Mouse (Mus musculus): ENCODE results near the gene Farsb. TPM values are rescaled to one million over a fixed set of nuclear protein-coding genes. Genes with fewer than 3 reads are reported as not detected.

The Farsb gene
- polyA plus RNA-seq, 1 experiment from 2014 or later = 139 TPM

DNA sequence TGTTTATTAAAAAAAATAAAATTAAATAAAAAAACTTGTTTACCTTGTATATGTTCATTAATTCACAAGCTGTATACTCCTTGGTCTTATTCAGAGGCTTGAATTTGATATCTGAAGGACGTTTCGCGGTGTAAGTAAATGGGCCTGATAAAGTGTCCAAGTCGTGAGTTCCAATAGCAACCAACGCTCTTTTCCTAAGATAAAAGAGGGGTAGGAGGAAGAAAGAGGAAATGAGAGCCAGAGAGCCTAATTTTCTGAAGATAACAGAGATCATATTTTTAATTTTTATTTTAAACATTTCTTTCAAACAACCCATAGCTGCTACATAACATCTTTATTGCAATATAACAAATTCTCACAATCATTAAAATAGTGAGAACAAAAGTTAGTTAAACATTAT is 16.3 kb downstream of the Farsb start:
- ATAC-seq (ENCODE audit: low read depth) = no peak
- Histone ChIP-seq H3K4me2 (no peak overlapping the region), H3K9me3 (replicated peaks) (no peaks in the 10 kb centered on the region), H3K27me3 (no peaks in the 10 kb centered on the region), H3K27ac (no peak overlapping the region), H3K36me3 (peaks cover 77% of the 10 kb centered on the region), H3K9ac (no peak overlapping the region), H3K4me3 (replicated peaks) (no peak overlapping the region), H3K4me1 (replicated peaks) (no peaks in the 10 kb centered on the region)
- 76% methylated on average over 5 of the region's 5 CpGs for WGBS (ENCODE audit: insufficient replicate concordance)
- DNase-seq = no peak

DNA sequence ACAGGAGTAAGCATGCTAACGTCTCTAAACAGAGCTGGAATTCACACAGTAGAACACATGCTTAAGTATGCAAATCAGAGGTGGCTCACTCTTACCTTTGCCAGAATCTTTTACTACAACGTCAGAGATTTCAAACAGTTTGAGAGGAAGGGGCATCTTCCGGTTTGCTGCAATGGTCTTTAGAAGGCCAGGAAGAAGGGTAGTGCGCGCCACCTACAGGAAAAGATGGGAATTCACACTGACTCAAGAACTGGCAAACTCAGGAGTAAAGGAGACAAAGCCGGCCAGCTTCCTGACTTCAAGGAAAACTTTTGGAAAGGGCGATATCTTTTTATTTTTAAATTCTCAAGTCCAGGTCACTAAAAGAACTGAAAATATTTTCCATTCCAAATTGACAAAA is 34.0 kb downstream of the Farsb start:
- H3K9ac ChIP-seq = no peak overlapping the region
- DNase-seq = no peak
- WGBS (ENCODE audit: insufficient replicate concordance) = 51% methylated on average over 7 of the region's 7 CpGs
- H3K27ac ChIP-seq = no peak overlapping the region
- no peak overlapping the region for H3K4me2 ChIP-seq
- no peak for ATAC-seq (ENCODE audit: low read depth)
- peaks cover 83% of the 10 kb centered on the region for H3K36me3 ChIP-seq
- no peaks in the 10 kb centered on the region for H3K9me3 ChIP-seq (replicated peaks)
- no peaks in the 10 kb centered on the region for H3K27me3 ChIP-seq
- H3K4me3 ChIP-seq (replicated peaks) = no peak overlapping the region
- no peaks in the 10 kb centered on the region for H3K4me1 ChIP-seq (replicated peaks)

DNA sequence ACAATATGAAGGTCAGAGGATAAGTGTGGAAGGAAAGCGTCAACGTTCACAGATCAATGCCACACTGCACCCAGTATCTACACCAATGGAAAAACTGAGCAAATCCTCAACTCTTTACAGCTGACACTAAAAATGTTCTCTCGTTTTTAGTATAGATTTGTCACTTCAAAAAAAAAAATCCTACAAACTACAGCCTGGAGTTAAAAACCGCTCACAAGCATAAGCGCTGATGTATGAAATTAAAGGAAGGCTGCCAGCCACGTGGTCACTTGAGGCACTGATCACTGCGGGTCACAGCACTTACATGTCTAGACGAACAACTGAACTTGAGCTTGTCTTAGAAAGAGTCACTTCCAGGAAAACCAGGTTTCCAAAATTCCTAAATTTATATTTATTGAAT is 34.8 kb downstream of the Farsb start:
- Histone ChIP-seq H3K4me1 (replicated peaks) (no peaks in the 10 kb centered on the region), H3K4me3 (replicated peaks) (no peak overlapping the region), H3K4me2 (no peak overlapping the region), H3K27ac (no peak overlapping the region), H3K9ac (no peak overlapping the region), H3K36me3 (peaks cover 77% of the 10 kb centered on the region), H3K9me3 (replicated peaks) (no peaks in the 10 kb centered on the region), H3K27me3 (no peaks in the 10 kb centered on the region)
- 86% methylated on average over 8 of the region's 8 CpGs for WGBS (ENCODE audit: insufficient replicate concordance)
- ATAC-seq (ENCODE audit: low read depth) (no peak), DNase-seq (no peak)

- Histone ChIP-seq H3K4me1 (replicated peaks) (no peaks in the 10 kb centered on the region), H3K27me3 (no peaks in the 10 kb centered on the region), H3K9ac (no peak overlapping the region), H3K27ac (no peak overlapping the region), H3K4me3 (replicated peaks) (no peak overlapping the region), H3K36me3 (peaks cover 75% of the 10 kb centered on the region), H3K4me2 (no peak overlapping the region), H3K9me3 (replicated peaks) (no peaks in the 10 kb centered on the region)
- 76% methylated on average over 6 of the region's 6 CpGs for WGBS (ENCODE audit: insufficient replicate concordance)
- DNase-seq = no peak
- ATAC-seq (ENCODE audit: low read depth) = no peak
These were observed 36.2 kb downstream of the Farsb start for GRCm38 (mm10) chr1:78452544-78452943.

DNA sequence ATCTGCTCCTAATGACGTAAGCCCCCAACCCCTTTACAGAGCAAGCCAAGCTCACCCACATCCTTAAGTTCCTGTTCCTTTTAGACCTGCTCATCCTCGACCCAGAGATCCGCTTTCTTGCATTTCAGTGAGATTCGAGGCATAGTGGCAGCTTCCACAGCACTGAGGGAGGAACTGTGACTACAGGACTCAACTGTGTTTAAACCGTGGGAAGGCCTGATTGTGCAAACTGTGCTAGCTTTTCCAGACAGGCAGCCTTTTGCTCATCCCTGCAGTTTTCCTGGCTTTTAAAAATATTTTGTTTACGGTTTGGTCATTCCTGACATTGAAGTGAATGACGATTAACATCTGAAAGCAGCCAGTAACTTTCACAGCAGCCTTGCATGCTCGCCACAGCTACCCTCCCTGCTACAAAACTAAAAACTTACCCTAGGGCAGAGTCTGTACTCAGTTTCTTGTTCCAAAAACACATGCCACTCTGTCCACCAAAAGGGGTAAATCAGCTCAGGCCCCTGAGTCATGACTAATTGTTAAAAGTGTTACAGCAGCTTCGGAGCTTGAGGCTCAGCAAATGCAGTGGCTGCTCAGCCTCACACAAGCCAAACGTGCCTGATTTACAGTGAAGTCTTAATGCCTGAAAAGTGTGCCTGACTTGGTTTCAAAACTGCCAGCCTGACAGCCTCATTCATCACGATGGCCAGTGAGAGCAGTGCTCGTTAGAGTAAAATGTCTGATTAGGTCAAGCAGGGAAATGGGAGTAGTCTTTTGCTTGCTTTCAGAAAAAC is 37.4 kb downstream of the Farsb start:
- 83% methylated on average over 12 of the region's 12 CpGs for WGBS (ENCODE audit: insufficient replicate concordance)
- DNase-seq (no peak), ATAC-seq (ENCODE audit: low read depth) (no peak)
- H3K9ac ChIP-seq = no peak overlapping the region
- H3K4me2 ChIP-seq = no peak overlapping the region
- no peak overlapping the region for H3K27ac ChIP-seq
- H3K4me3 ChIP-seq (replicated peaks) = no peak overlapping the region
- no peaks in the 10 kb centered on the region for H3K27me3 ChIP-seq
- H3K4me1 ChIP-seq (replicated peaks) = no peaks in the 10 kb centered on the region
- H3K36me3 ChIP-seq = peaks cover 76% of the 10 kb centered on the region
- no peaks in the 10 kb centered on the region for H3K9me3 ChIP-seq (replicated peaks)

DNA sequence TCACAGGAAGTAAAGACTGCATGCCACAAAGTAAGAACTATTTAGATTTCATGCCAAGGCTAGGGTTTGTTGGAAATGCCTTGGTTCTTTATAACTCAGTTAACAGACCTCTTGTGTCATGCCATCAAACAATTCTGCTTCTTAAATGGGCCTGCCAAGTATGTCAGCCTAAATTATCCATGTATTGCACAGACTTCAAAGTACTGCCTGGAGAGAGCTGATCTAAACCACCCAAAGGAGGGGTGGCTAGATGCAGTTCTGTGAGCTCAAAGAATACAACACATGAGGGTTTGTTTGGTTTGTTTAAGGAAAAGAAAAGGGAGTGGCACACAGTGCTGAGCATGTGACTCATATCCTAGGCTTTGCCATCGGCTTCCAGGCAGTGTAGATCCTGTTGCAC is 40.6 kb downstream of the Farsb start:
- no peak for DNase-seq
- H3K4me3 ChIP-seq (replicated peaks) = no peak overlapping the region
- peaks cover 77% of the 10 kb centered on the region for H3K36me3 ChIP-seq
- H3K9me3 ChIP-seq (replicated peaks) = no peaks in the 10 kb centered on the region
- H3K4me1 ChIP-seq (replicated peaks) = no peaks in the 10 kb centered on the region
- WGBS (ENCODE audit: insufficient replicate concordance) = 78% methylated on average over 1 of the region's 1 CpGs
- ATAC-seq (ENCODE audit: low read depth) = no peak
- H3K4me2 ChIP-seq = no peak overlapping the region
- no peak overlapping the region for H3K9ac ChIP-seq
- H3K27me3 ChIP-seq = no peaks in the 10 kb centered on the region
- no peak overlapping the region for H3K27ac ChIP-seq

DNA sequence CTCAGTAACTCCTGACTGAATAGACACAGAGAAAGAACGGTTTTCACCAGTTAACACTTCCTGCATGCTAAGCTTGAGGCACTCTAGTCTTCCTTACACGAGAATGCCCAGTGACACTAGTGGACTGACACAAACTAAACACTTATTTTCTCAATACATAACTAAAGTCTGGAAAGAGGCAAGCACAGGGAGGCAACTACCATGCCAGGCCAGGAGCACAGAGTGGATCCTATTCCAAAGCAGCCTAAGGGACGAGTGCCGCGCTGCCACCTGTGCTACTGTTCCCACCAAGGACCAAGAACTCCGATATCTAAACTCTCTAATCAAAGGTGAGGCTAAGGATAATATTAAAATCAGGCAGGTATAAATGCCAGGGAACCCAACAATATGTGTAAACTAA is 42.0 kb downstream of the Farsb start:
- Histone ChIP-seq H3K4me2 (no peak overlapping the region), H3K4me1 (replicated peaks) (no peaks in the 10 kb centered on the region), H3K9me3 (replicated peaks) (no peaks in the 10 kb centered on the region), H3K27me3 (no peaks in the 10 kb centered on the region), H3K9ac (no peak overlapping the region), H3K36me3 (peaks cover 73% of the 10 kb centered on the region), H3K27ac (no peak overlapping the region), H3K4me3 (replicated peaks) (no peak overlapping the region)
- no peak for DNase-seq
- WGBS (ENCODE audit: insufficient replicate concordance) = 90% methylated on average over 6 of the region's 6 CpGs
- no peak for ATAC-seq (ENCODE audit: low read depth)

- DNase-seq = no peak
- H3K27ac ChIP-seq = no peak overlapping the region
- H3K9me3 ChIP-seq (replicated peaks) = no peaks in the 10 kb centered on the region
- no peaks in the 10 kb centered on the region for H3K27me3 ChIP-seq
- no peak overlapping the region for H3K4me2 ChIP-seq
- ATAC-seq (ENCODE audit: low read depth) = no peak
- H3K36me3 ChIP-seq = peaks cover 73% of the 10 kb centered on the region
- no peak overlapping the region for H3K4me3 ChIP-seq (replicated peaks)
- WGBS (ENCODE audit: insufficient replicate concordance) = 78% methylated on average over 8 of the region's 8 CpGs
- no peak overlapping the region for H3K9ac ChIP-seq
- H3K4me1 ChIP-seq (replicated peaks) = no peaks in the 10 kb centered on the region
These were observed 42.5 kb downstream of the Farsb start for GRCm38 (mm10) chr1:78446232-78446631.

DNA sequence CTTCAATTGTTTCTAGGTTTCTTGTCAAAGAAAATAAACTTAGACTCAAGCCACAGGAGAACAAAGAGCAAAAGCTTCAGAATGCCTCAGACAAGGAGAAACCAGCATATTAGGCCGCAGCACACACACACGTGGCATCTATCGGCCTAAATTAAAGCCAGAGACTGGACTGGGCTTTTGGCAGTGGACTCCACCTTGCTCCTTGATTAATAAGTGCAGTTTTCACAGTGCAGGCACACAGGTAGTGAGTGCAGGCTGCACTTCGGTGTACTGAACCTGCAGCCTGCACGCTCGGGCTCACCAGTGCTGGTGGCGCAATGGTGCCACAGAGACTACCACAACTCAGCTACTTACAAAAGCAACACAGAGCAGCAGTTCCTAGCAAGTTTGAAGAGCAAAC is 45.6 kb downstream of the Farsb start:
- Histone ChIP-seq H3K9me3 (replicated peaks) (no peaks in the 10 kb centered on the region), H3K4me1 (replicated peaks) (no peaks in the 10 kb centered on the region), H3K27me3 (no peaks in the 10 kb centered on the region), H3K36me3 (peaks cover 72% of the 10 kb centered on the region), H3K27ac (no peak overlapping the region), H3K4me2 (no peak overlapping the region), H3K4me3 (replicated peaks) (no peak overlapping the region), H3K9ac (no peak overlapping the region)
- ATAC-seq (ENCODE audit: low read depth) (no peak), DNase-seq (no peak)
- 89% methylated on average over 7 of the region's 7 CpGs for WGBS (ENCODE audit: insufficient replicate concordance)

DNA sequence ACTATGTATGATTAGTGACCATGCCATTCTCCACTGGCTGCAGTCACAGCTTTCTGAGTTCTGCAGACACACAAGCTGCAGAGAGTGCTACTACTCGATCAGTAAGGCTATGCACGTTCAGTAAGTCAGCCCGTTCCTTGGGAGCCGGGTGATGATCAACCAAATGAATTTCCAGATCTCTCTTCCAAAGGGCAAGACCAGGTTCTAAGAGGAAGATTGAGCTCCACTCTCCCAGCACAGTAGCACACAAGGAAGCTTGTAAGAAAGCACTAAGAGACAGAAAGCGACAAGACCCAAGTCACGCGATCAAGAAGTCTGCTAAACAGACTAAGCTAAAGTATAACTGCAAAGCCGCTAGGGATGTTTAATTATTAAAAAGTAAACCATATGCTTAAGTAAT is 48.0 kb downstream of the Farsb start:
- Histone ChIP-seq H3K27me3 (no peaks in the 10 kb centered on the region), H3K4me3 (replicated peaks) (no peak overlapping the region), H3K4me2 (no peak overlapping the region), H3K9ac (no peak overlapping the region), H3K9me3 (replicated peaks) (no peaks in the 10 kb centered on the region), H3K27ac (no peak overlapping the region), H3K4me1 (replicated peaks) (no peaks in the 10 kb centered on the region), H3K36me3 (peaks cover 66% of the 10 kb centered on the region)
- WGBS (ENCODE audit: insufficient replicate concordance) = 86% methylated on average over 8 of the region's 8 CpGs
- no peak for DNase-seq
- no peak for ATAC-seq (ENCODE audit: low read depth)

DNA sequence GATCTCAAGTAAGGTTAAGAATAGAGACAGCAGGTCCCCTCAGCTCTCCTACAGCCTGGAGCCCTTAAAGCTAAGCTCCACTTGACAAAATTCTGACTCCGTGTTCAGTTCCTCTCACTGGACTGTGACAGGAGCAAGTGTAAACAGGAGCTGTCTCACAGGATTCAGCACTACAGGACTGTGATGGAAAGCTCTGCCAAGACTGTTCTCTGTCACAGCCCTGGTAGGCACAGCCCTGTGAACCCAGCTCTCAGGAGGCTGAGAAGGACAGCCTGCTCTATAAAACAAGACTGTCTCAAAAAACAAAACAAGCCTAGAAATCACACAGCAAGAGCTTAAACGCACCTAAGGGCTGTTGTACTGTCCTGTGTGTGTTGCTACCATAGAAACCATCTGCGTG is 51.5 kb downstream of the Farsb start:
- 78% methylated on average over 3 of the region's 3 CpGs for WGBS (ENCODE audit: insufficient replicate concordance)
- Histone ChIP-seq H3K4me3 (replicated peaks) (no peak overlapping the region), H3K9ac (no peak overlapping the region), H3K36me3 (peaks cover 53% of the 10 kb centered on the region), H3K9me3 (replicated peaks) (no peaks in the 10 kb centered on the region), H3K27ac (no peak overlapping the region), H3K4me2 (no peak overlapping the region), H3K4me1 (replicated peaks) (no peaks in the 10 kb centered on the region), H3K27me3 (no peaks in the 10 kb centered on the region)
- DNase-seq (no peak), ATAC-seq (ENCODE audit: low read depth) (no peak)

- WGBS (ENCODE audit: insufficient replicate concordance) = 81% methylated on average over 1 of the region's 1 CpGs
- Histone ChIP-seq H3K4me3 (replicated peaks) (no peak overlapping the region), H3K27ac (no peak overlapping the region), H3K9ac (no peak overlapping the region), H3K36me3 (peaks cover 52% of the 10 kb centered on the region), H3K4me2 (no peak overlapping the region), H3K4me1 (replicated peaks) (no peaks in the 10 kb centered on the region), H3K27me3 (no peaks in the 10 kb centered on the region), H3K9me3 (replicated peaks) (no peaks in the 10 kb centered on the region)
- ATAC-seq (ENCODE audit: low read depth) (no peak), DNase-seq (no peak)
These were observed 52.3 kb downstream of the Farsb start for GRCm38 (mm10) chr1:78436445-78436844.
